Mouse (Mus musculus) kidney, embryonic 15.5 days (tissue): ENCODE results near the gene Taldo1. TPM values are rescaled to one million over a fixed set of nuclear protein-coding genes. Genes with fewer than 3 reads are reported as not detected.
A peak's percentile ranks its signal among the peaks of the same experiment; 100 is the strongest.
"Not testable (repeated sequence)": the region's sequence is repeated elsewhere in the genome, so short reads cannot be mapped to it uniquely, and the experiment has no call there.

Source experiments
- ATAC-seq: fragments of 200-750 bp; cut with Nextera tagmentation; replicated peaks from 2 replicates; pipeline ENCODE4 v1.8.0; 2017; ENCODE audit warnings: moderate TSS enrichment; ENCODE audit not compliant: low FRiP score
- H3K27ac ChIP-seq: fragments of 300-500 bp; sonication (generic); 2 replicates; pipeline ENCODE4 v1.5.1; 2015; ENCODE audit warnings: mild to moderate bottlenecking, inconsistent platforms
- H3K27me3 ChIP-seq: fragments of 300-500 bp; sonication (generic); 2 replicates; pipeline ENCODE4 v1.6.1; 2015; ENCODE audit warnings: inconsistent platforms
- H3K36me3 ChIP-seq: fragments of 300-500 bp; sonication (generic); 2 replicates; pipeline ENCODE4 v1.6.1; 2015; ENCODE audit warnings: inconsistent platforms
- H3K4me1 ChIP-seq: fragments of 300-500 bp; sonication (generic); 2 replicates; pipeline ENCODE4 v1.6.1; 2015; ENCODE audit warnings: inconsistent platforms
- H3K4me2 ChIP-seq: fragments of 300-500 bp; sonication (generic); 2 replicates; pipeline ENCODE4 v1.6.1; 2015; ENCODE audit warnings: moderate library complexity, mild to moderate bottlenecking, inconsistent platforms
- H3K4me3 ChIP-seq: fragments of 300-500 bp; sonication (generic); replicated peaks from 2 replicates; pipeline ENCODE4 v1.5.1; 2015; ENCODE audit warnings: mild to moderate bottlenecking, inconsistent platforms
- H3K9ac ChIP-seq: fragments of 300-500 bp; sonication (generic); 2 replicates; pipeline ENCODE4 v1.6.1; 2015; ENCODE audit warnings: mild to moderate bottlenecking, inconsistent platforms
- H3K9me3 ChIP-seq: fragments of 300-500 bp; sonication (generic); replicated peaks from 2 replicates; pipeline ENCODE4 v1.6.1; 2016; ENCODE audit warnings: inconsistent platforms
- WGBS: fragments of 180-500 bp; shearing (Covaris S2); methylation state at CpG from one replicate; pipeline ENCODE4 v1.1.7; 2015; ENCODE audit warnings: mixed read lengths; 5-methylcytosine and 5-hydroxymethylcytosine counted together
- polyA plus RNA-seq: library from polyadenylated mRNA; unstranded; fragments of >200 nt; fragmentation: Nextera tagmentation; extraction: Ambion mirVana; gene quantifications from 2 replicates; pipeline ENCODE4 v1.2.1, GENCODE M21; 2015

The Taldo1 gene
- polyA plus RNA-seq, 1 experiment from 2014 or later, result 353 TPM

GRCm38 (mm10) chr7:141437178-141438120 lies 45.5 kb downstream of the Taldo1 start, which contains the start of gene Slc25a22:
Gene Slc25a22 (minus strand): TSS chr7:141437892.
- Histone ChIP-seq H3K4me1 (peaks cover 70% of the 10 kb centered on the region), H3K4me3 (peak within 1 kb of the TSS; percentile 75), H3K4me2 (peak within 1 kb of the TSS; percentile 95), H3K9ac (peak within 1 kb of the TSS; percentile 71), H3K36me3 (peaks cover 55% of the 10 kb centered on the region), H3K9me3 (no peaks in the 10 kb centered on the region), H3K27ac (peak within 1 kb of the TSS; percentile 64), H3K27me3 (no peaks in the 10 kb centered on the region)
- 5% methylated on average over 53 of the region's 53 CpGs for WGBS
- peak; percentile 80 for ATAC-seq

DNA sequence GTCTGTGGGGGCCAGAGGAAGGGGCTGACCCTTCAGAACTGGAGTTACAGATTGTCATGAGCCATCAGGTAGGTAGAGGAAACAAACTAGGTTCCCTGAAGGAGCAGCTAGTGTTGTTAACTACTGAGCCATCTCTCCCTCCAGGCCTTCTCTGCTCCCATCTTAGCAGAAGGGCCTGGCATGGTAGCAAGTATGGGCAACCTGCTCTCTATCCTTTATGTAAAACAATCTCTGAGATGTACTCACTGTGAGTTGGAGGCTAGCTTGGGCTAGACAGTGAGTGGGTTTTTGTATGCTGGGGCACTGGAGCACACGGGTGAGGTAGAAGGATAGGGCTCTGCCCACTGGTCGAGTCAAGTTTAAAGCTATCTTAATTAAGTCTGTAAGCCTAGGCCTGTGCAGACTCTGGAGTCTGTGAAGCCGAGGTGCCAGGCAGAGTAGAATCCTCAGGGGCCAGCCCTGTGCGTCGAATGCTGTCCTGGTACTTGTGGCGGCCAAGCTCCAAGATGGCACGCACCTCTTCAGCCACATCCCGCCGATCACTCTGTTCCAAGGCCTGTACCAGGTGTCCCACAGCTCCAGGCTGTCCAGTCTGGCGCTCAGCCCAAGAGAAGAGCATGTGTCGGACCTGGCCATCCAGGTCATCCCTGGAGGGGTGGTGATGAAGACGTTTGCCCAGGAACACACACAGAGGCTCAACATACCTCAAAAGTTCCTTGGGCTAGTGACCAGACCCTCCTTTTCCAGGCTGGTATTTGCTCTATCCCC lies 46.4 kb downstream of the Taldo1 start:
- Histone ChIP-seq H3K4me1 (peaks cover 73% of the 10 kb centered on the region), H3K36me3 (peaks cover 46% of the 10 kb centered on the region), H3K9ac (no peak overlapping the region), H3K9me3 (no peaks in the 10 kb centered on the region), H3K4me3 (no peak overlapping the region), H3K27ac (no peak overlapping the region), H3K27me3 (no peaks in the 10 kb centered on the region), H3K4me2 (no peak overlapping the region)
- WGBS, result 91% methylated on average over 12 of the region's 12 CpGs
- no peak for ATAC-seq

DNA sequence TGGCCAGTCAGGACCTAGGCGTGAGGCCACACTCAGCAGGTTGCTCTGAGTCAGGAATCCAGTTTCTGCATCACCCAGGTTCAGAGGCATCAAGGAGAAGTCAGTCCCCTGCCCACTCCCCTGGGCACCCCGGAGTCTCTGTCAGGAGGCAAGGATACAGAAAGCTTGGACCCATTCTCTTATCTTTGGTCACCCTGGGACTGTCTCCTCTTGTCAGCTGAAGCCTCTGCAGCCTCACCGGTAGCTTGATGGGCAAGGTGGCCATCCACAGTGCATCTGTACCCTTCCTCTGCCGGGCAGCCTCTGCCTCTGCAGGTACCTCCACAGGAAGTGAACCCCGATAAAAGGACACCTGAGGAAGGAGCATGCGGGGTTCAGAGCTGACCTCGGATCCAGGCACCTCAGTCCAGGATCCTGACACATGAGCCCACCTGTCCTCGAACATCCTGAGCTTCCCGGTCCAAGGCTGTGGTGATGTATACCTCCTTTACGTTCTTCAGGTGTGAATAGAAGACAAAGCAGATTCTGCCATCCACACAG lies 47.2 kb downstream of the Taldo1 start:
- Histone ChIP-seq H3K9ac (no peak overlapping the region), H3K9me3 (no peaks in the 10 kb centered on the region), H3K4me2 (no peak overlapping the region), H3K27me3 (no peaks in the 10 kb centered on the region), H3K4me1 (peaks cover 73% of the 10 kb centered on the region), H3K36me3 (peaks cover 41% of the 10 kb centered on the region), H3K4me3 (no peak overlapping the region), H3K27ac (no peak overlapping the region)
- 95% methylated on average over 10 of the region's 10 CpGs for WGBS
- no peak for ATAC-seq

DNA sequence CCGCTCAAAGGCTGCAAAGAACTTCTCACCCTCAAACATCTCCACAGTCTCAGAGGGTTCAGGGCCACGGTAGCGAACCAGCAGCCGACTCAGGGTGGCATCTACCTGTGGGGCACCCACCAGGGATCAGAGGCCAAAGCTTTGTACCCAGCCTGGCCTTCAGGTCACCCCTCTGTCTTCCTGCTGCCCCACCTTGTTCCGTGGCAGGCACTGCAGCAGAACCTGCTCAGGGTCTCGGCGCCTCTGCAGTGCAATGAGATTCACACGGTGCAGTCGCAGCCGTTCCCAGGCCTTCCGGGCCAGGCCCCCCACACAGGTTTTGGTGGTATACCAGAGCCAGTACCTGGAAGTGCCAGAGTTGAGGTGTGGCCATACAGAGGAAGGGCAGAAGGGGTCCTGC lies 47.8 kb downstream of the Taldo1 start:
- peaks cover 41% of the 10 kb centered on the region for H3K36me3 ChIP-seq
- H3K4me3 ChIP-seq, result no peak overlapping the region
- no peak overlapping the region for H3K4me2 ChIP-seq
- no peak overlapping the region for H3K27ac ChIP-seq
- ATAC-seq, result no peak
- H3K9ac ChIP-seq, result no peak overlapping the region
- peaks cover 70% of the 10 kb centered on the region for H3K4me1 ChIP-seq
- 92% methylated on average over 11 of the region's 11 CpGs for WGBS
- no peaks in the 10 kb centered on the region for H3K27me3 ChIP-seq
- no peaks in the 10 kb centered on the region for H3K9me3 ChIP-seq

- no peak overlapping the region for H3K9ac ChIP-seq
- no peak overlapping the region for H3K27ac ChIP-seq
- H3K9me3 ChIP-seq, result no peaks in the 10 kb centered on the region
- peaks cover 41% of the 10 kb centered on the region for H3K36me3 ChIP-seq
- ATAC-seq, result no peak
- no peaks in the 10 kb centered on the region for H3K27me3 ChIP-seq
- no peak overlapping the region for H3K4me3 ChIP-seq
- no peak overlapping the region for H3K4me2 ChIP-seq
- H3K4me1 ChIP-seq, result peaks cover 62% of the 10 kb centered on the region
- 31% methylated on average over 6 of the region's 6 CpGs for WGBS
Observed at GRCm38 (mm10) chr7:141440613-141441012, 48.6 kb downstream of the Taldo1 start.

DNA sequence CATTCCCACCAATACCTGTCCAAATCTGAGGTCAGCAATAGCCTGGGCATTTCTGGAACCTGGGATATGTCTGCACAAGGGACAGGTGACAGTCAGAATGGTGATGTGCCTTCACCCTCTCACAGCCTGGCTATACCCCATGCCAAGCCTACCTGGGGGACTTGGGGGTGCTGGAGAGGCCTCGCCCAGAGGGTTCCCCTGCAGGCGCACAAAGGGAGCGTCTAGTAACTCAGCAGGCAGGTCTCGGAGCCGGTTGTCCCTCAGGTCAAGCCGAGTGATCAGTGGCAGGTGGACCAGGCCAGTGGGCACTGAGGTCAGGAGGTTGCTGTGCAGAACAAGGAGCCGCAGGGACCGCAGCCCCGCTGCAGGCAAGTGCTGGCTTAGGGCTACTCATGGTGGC lies 49.5 kb downstream of the Taldo1 start:
- peaks cover 53% of the 10 kb centered on the region for H3K4me1 ChIP-seq
- no peaks in the 10 kb centered on the region for H3K27me3 ChIP-seq
- 91% methylated on average over 9 of the region's 9 CpGs for WGBS
- no peak overlapping the region; the same call in 1 of the 2 replicates for H3K4me3 ChIP-seq
- no peaks in the 10 kb centered on the region for H3K9me3 ChIP-seq
- peak overlapping the region; percentile 14; the same call in 1 of the 2 replicates for H3K4me2 ChIP-seq
- H3K36me3 ChIP-seq, result peaks cover 41% of the 10 kb centered on the region
- no peak for ATAC-seq
- no peak overlapping the region for H3K27ac ChIP-seq
- H3K9ac ChIP-seq, result no peak overlapping the region

DNA sequence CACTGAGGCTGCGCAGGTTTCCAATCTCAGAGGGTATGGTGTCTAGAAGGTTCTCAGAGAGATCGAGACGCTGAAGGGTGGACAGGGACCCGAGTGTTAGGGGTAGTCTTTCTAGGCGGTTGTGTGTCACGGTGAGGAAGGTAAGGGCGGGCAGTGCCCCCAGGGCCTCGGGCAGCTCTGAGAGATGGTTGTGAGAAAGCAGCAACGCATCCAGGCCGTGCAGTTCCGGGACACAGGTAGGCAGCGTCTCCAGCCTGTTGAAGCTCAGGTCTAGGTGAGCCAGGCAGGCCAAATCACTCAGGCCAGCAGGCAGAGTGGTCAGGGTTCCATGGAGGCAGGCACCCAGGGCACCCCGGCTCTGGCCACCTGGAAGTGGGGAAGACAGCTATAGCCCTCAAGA lies 50.2 kb downstream of the Taldo1 start:
- no peaks in the 10 kb centered on the region for H3K27me3 ChIP-seq

GRCm38 (mm10) chr7:141443081-141443821 lies 51.3 kb downstream of the Taldo1 start:
- WGBS, result 17% methylated on average over 12 of the region's 12 CpGs
- peak; percentile 7; the same call in 1 of the 2 replicates for ATAC-seq
- H3K36me3 ChIP-seq, result peaks cover 36% of the 10 kb centered on the region
- H3K4me3 ChIP-seq, result peak overlapping the region; percentile 55
- H3K4me1 ChIP-seq, result peaks cover 46% of the 10 kb centered on the region
- H3K9ac ChIP-seq, result peak overlapping the region; percentile 66
- H3K4me2 ChIP-seq, result peak overlapping the region; percentile 93
- H3K9me3 ChIP-seq, result no peaks in the 10 kb centered on the region
- no peaks in the 10 kb centered on the region for H3K27me3 ChIP-seq
- peak overlapping the region; percentile 84 for H3K27ac ChIP-seq

More for the DNA sequence above, 50.2 kb downstream of the Taldo1 start:
- WGBS, result 95% methylated on average over 13 of the region's 13 CpGs
- Histone ChIP-seq H3K9ac (peak overlapping the region; percentile 66; the same call in 1 of the 2 replicates), H3K9me3 (no peaks in the 10 kb centered on the region), H3K36me3 (peaks cover 41% of the 10 kb centered on the region), H3K27ac (no peak overlapping the region), H3K4me2 (peak overlapping the region; percentile 93), H3K4me3 (peak overlapping the region; percentile 55; the same call in 1 of the 2 replicates), H3K4me1 (peaks cover 51% of the 10 kb centered on the region)
- no peak for ATAC-seq

- Histone ChIP-seq H3K4me1 (peaks cover 52% of the 10 kb centered on the region), H3K4me3 (peak within 1 kb of the TSS; percentile 55), H3K4me2 (peak within 1 kb of the TSS; percentile 93), H3K9ac (peak within 1 kb of the TSS; percentile 66), H3K9me3 (no peaks in the 10 kb centered on the region), H3K36me3 (peaks cover 34% of the 10 kb centered on the region), H3K27ac (peak within 1 kb of the TSS; percentile 84), H3K27me3 (no peaks in the 10 kb centered on the region)
- under 1% methylated on average over 25 of the region's 25 CpGs for WGBS
- ATAC-seq, result peak; percentile 53
Observed at GRCm38 (mm10) chr7:141443828-141444237, 51.8 kb downstream of the Taldo1 start, which contains the start of gene Pidd1. Gene Pidd1 (minus strand): TSS chr7:141444025.

DNA sequence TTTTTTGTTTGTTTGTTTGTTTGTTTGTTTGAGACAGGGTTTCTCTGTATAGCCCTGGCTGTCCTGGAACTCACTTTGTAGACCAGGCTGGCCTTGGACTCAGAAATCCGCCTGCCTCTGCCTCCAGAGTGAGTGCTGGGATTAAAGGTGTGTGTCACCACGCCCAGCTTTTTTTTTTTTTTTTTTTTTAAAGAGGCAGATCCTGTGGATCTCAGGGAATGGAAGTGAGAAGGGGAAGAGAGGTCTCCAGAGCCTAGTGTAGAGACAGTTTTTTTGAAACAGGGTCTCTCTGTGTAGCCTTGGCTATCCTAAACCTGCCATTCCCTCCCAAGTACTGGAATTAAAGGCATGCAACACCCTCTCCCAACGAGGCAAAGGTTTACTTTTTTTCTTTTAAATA lies 54.4 kb downstream of the Taldo1 start:
- Histone ChIP-seq H3K4me3 (peak overlapping the region; percentile 79; the same call in 1 of the 2 replicates), H3K27ac (0 out of 2 replicates have a peak overlapping the region, but pooled peaks have one; percentile 91), H3K4me2 (peak overlapping the region; percentile 57), H3K36me3 (peaks cover 34% of the 10 kb centered on the region), H3K4me1 (peaks cover 51% of the 10 kb centered on the region)
- not testable (repeated sequence) for H3K27me3 ChIP-seq, ATAC-seq, H3K9ac ChIP-seq, H3K9me3 ChIP-seq
- WGBS, result 84% methylated on average over 3 of the region's 3 CpGs
